Mouse (Mus musculus): Measurements from ENCODE around the gene Efcab1.

DNA sequence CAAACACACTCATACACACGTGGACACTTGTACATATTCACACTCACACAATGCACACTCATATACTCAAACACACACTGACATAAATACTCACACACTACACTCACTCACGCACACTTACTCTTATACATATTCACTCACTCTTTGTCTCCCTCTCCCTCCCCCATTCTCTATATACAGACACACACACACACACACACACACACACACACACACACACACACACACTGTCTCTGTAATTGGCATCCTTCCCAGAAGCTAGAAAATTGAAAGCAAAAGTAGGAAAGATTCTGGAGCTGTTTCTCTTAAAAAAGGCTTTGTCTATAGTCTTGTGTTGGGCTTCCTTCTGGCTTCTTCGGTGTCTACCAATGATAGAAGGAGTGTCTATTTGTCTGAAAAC is 34.5 kb downstream of the Efcab1 start:
- TF ChIP-seq POLR2A (IDR thresholded peaks at IDR 0.05; ENCODE audit: insufficient read depth, low read depth, low read length) (no peak), CTCF (IDR thresholded peaks at IDR 0.05) (no peak), EP300 (IDR thresholded peaks at IDR 0.05; ENCODE audit: insufficient read depth, low read depth, low read length) (no peak)

Measured in heart, adult 2 months (tissue).